Mouse (Mus musculus) heart, adult 8-10 months (tissue): ENCODE results near the gene Nhej1. TPM values are rescaled to one million over a fixed set of nuclear protein-coding genes. Genes with fewer than 3 reads are reported as not detected.

ENCODE experiments used
- DNase-seq: peaks from one replicate; pipeline ENCODE4 v3.0.0; 2022; ENCODE audit warnings: low spot score
- total RNA-seq, 4 experiments: library from RNA; stranded (reverse); gene quantifications; 2 replicates each; pipeline ENCODE4 v1.2.4; 2022

The Nhej1 gene
- 1 to 10 TPM; 3.7 to 5.2 (median 4.6) TPM for total RNA-seq

GRCm38 (mm10) chr1:75124346-75125321, at the start of gene Nhej1:
Gene Nhej1, minus strand, starts transcription at chr1:75125200.
- peak; percentile 93 for DNase-seq

GRCm38 (mm10) chr1:75168472-75169464, 43.8 kb upstream of the Nhej1 start, which contains the start of gene Zfand2b:
Gene Zfand2b, plus strand, starts transcription at chr1:75168646.
- peak; percentile 96 for DNase-seq

DNA sequence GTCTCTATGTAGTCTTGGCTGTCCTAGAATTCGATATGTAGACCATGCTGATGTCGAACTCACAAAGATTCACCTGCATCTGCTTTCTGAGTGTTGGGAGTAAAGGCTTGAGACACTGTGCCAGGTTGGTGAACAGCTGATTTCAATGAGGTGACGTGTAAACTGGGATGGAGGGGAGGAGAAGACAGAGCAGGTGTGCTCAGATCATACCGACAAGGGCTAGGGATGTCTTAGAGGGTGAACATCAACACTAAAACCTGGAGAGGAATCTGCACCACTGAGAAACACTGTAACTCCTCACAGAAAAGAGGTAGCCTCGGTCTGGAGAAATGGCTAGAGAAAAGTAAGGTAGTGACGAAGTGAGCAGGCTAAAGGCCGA, 43.1 kb upstream of the Nhej1 start:
- DNase-seq: no peak

DNA sequence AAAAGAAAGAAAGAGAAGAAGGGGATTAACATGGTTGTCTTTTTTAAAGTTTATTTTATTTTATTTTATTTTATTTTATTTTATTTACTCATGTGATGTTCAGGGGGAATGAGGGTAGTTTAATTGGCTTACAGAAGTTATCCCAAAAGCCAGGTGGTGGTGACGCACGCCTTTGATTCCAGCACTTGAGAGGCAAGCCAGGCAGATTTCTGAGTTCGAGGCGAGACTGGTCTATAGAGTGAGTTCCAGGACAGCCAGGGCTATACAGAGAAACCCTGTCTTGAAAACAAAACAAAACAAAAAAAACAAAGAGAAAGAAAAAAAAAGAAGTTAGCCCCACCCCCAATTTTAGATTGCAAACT, 35.2 kb upstream of the Nhej1 start:
- DNase-seq: no peak

DNA sequence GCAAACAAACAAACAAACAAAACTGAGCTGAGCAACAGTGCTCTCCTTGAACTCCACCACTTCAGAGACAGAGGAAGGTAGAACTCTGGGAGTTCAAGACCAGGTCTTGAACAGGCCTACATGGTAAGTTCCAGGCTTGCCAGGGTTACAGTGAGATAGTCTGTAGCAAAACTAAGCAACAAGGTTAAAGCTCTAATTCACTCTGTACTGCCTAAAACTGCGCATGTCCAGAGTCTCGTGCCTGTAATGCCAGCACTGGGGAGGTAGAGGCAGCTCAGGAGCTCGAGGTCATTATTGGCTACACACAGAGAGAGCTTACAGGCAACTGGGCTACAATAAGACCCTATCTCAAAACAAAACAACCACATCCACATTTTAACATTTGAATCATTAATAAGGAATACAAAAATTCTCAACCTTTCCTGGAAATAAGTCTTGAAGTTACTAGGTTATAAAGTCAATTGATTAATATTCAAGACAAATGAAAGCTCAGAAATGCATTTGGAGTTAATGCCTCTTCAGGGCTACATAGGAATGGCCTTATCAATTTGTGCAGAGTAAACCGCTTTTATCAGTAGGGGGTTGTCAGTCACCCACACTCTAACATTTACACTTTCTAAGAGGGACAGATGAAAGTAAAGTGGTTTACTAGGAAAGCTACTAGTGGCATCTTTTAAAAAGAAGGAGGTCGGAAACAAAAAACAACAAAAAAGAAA, 34.7 kb upstream of the Nhej1 start:
- no peak for DNase-seq

DNA sequence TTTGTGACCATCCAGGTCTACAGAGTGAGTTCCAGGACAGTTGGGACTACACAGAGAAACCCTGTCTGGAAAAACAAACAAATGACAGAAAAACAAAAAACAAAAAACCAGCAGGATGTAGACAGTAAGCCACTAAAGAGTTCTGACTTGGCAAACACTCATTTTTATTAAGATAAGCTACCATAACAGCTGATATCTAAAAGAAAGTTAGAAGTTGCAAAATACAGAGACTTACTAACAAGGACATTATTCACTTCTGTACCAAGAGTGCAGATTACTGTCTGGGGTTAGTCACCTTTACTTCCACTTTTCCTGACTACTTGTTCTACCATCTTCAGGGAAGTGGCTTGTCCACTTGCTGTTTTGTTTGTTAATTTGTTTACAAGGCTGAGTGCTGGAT, 34.0 kb upstream of the Nhej1 start:
- no peak for DNase-seq

GRCm38 (mm10) chr1:75155837-75156236, 30.8 kb upstream of the Nhej1 start:
- DNase-seq: no peak

DNA sequence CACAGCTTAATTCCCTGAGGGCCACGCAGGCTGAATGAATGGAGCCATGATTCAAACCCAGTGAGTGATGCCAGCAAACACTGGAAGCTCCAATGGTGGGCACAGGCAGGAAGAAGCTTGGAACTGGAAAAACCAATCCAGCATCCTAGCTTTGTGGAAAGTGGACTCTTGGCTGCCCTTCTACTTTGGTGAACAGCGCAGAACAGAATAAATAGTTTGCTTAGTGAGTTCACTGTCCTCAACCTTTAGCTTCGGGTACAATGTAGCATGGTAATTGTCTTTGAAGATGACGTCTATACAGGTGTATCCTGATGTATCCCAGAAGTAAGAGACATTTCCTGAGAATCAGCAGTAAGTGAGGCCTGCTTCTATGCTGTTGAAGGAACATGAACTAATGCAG, 23.7 kb upstream of the Nhej1 start:
- DNase-seq: no peak

DNA sequence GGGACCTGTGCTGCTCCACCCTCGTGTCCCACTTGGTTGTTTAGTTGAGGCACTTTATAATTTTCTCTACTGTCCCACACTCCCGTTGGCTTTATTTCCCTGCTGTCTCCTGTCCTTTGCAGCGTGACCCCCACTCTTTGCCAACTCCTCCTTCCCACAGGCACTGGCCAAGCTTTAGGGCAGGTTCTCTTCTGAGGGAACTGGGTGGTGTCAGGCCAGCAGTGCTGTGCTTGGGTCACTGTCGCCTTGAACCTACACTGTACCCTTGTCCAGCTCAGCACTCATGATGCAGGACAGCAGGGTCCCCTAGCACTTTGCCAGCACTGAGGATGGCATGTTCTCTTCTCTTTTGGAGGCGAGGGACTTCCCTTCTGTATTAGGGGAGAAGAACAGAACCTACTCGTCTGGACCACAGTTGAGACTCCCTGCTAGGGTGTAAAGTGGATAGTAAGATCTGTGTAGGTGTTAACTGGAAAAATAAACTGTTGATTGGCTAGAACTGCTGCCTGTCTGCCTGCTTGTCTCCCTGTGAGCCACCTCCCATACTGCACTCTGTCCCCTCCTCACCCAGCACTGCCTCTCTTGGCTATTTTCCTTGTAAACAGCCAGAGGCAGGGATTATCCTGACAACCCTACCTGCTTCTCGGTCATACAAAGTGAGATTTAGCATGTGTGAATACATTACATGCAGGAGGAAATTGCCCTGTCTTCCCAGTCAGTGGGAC, 22.6 kb upstream of the Nhej1 start:
- no peak for DNase-seq

DNA sequence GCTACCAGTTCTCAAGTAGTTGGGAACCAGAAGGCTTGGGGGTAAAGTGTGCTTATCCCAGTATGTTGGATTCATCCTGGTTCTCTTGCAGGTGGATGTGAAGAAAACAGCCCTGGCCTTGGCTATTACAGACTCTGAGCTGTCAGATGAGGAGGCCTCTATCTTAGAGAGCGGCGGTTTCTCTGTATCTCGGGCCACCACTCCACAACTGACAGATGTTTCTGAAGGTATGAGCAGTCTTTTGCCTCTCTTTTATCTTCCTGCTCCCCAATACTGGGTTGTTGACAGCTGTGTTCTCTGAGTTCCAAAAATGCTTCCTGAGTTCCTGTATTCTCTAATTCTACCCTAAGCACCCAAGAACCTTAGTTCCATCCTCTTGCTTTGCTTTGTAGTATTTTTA, 20.6 kb upstream of the Nhej1 start:
- DNase-seq: no peak

DNA sequence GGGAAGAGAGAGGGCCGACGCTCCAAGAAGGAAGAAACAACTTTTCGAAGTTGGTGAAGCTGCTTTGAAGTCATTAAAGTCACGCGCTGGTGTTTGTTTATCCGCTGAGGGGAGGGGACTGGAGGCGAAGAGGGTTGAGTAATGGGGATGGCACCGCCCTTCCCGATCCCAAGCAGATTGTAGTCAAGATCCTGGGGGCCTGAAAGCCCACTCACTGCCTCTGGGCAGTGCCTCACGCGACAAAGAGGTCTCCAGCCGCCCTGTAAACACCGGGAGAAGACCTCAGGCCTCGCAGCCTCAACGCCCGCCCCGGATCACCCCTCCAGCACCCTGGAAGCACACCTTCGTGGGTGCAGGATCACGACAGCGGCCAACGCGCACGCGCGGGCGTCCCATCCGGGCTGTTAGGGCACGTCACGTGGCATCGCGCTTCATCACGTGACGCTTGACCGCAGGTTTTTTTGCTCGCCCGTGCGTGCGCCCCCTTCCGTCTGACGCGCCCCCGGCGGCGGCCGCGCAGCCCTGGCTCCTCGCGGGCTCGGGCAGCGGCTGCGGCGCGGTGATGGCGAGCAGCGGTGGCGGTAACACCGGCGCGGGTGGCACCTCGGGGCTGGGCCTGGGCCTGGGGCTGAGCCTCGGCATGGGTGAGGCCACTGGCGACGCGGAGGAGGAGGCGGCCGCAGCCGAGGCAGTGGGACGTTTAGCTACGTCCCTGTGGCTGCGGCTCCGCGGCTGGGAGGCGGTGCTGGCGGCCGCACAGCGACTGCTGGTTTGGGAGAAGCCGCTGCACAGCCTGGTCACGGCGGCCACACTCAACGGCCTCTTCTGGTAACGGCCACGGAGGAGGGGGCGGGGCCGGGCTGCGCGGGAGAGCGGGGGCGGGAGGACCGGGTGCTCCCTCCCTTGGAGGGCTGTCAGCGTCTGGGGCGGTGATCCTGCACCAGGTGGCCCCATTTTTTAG, 17.6 kb upstream of the Nhej1 start, which contains the start of the genes Cnppd1 and Retreg2:
Gene Cnppd1 (minus strand): TSS at position 411 of the 961 bp plus-strand sequence.
Gene Retreg2 (plus strand): TSS at position 478 of the 961 bp plus-strand sequence.
- peak; percentile 95 for DNase-seq

- DNase-seq: peak; percentile 68
Measured at GRCm38 (mm10) chr1:75141486-75142190, 16.6 kb upstream of the Nhej1 start.

DNA sequence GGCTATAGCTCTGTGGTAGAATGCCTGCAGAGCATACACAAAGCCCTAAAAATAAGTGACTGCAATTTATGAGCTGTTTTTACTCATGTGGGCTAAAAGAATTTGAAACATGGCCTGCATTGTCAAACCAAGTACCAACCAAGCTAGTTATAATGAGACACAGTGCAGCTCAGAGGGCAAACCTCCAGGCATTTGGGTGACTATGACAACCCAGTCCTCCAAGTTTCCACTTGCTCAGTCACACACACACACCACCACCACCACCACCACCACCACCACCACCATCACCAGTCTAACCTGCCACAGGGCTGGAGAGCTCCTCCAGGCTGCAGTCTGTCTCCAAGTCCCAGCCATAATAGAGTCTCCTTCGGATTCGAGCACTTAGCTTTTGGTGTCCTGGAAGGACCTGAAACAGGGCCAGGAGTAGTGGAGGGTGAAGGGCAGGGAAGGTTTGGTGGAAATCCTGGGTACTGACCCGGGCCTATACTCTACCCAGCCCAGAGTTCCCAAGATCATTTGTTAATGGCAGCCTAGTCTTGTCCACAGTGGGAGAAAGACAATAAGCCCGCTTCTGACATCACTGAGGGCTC, 15.7 kb upstream of the Nhej1 start:
- no peak for DNase-seq

DNA sequence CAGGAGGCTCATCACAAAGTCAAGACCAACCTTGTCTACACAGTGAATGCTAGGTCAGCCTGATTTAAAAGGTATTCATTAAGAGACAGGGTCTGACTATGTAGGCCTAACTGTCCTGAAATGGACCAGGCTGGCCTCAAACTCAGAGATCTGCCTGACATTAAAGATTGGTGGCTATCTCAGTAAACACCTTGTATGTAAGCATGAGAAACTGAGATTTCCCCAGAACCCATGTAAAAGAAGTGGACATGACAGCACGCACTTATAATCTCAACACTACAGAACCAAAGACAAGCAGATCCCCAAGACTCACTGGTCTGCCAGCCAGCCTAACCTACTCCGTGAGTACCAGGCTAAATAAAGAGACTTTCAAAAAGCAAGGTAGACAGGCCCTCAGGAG, 13.4 kb upstream of the Nhej1 start:
- no peak for DNase-seq

- no peak for DNase-seq
Measured at GRCm38 (mm10) chr1:75136730-75137129, 11.7 kb upstream of the Nhej1 start.

DNA sequence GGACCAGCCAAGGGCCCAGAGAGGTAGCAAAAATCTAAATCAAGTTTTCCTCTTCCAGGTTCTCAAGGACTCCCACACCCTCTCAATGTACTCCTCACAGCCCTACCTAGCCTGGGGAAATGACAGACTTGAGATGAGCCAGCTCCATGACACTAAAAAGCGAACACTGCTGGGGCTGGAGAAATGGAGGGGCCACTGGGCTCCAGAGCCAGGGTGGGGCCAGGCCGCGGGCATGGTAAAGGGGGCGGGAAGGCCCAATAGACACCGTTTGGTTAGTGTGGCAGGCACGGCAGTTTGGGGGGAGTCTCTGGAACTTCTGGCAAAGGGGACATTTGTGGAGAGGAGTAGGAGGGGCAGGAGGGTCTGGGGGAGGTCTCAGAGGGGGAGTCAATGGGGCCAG, 11.3 kb upstream of the Nhej1 start:
- DNase-seq: no peak

DNA sequence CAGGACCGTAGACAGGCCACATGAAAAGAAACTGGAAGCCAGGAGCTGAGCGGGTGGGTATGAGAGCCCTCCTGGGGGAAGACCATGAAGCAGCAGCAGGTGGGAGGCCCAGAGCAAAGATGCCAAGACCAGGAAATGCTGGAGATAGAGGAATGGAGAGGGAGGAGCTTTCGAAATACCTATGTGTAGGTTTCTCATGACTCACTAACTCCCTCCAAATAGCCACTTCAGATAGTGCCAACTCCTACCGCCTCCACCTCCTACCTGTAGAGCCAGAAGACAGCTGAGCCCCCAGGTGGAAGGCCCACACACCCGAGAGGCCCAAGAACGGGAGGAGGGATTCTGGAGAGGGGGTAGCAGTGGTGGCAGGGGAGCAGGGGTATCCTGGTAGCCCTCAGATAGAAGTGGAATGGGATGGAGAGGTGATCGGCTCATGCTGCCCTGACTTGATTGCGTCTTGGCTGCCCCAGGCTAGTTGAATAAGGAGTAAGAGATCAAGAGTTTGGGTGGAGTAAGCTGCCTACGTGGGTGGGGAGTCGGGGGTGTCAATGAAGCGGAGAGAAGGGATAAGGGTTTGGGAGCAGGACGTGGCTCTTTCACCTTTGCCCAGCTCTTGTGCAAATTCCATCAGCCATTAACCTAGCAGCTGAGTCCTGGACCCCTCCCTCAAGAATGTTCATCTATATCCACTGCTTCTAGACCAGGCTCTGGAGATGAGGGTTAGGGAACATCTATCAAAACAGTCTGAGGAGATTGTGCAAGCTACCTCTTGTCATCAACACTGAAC, 8.6 kb upstream of the Nhej1 start, which contains the start of gene Slc23a3:
Gene Slc23a3 (minus strand): TSS at position 470 of the 787 bp plus-strand sequence.
- DNase-seq: no peak

GRCm38 (mm10) chr1:75128641-75129040, 3.6 kb upstream of the Nhej1 start:
- DNase-seq: no peak
